Mouse (Mus musculus) CH12.LX (cell line): ENCODE measurements around the gene Actl6a. TPM values are rescaled to one million over a fixed set of nuclear protein-coding genes. Genes with fewer than 3 reads are reported as not detected.

Experiments used
- DNase-seq: peaks from one replicate; pipeline ENCODE4 v3.0.0-alpha.2; 2013; ENCODE audit errors: extremely low read depth
- H3K27ac ChIP-seq: 2 replicates; pipeline ENCODE4 v1.5.1; 2012; ENCODE audit warnings: low read depth, mild to moderate bottlenecking, control low read depth, moderate library complexity; ENCODE audit not compliant: insufficient read depth
- H3K27me3 ChIP-seq: replicated peaks from 2 replicates; pipeline ENCODE3; 2012; ENCODE audit warnings: inconsistent platforms
- H3K36me3 ChIP-seq, 2 experiments: replicated peaks in 1 of 2; 2 replicates each; pipeline versions ENCODE3 to v1.6.1; 2012; ENCODE audit warnings: inconsistent platforms in 1 of 2, low read length in 1 of 2, mild to moderate bottlenecking in 1 of 2, mixed read lengths in 1 of 2, moderate library complexity in 1 of 2; ENCODE audit not compliant: control insufficient read depth in 1 of 2, insufficient read depth in 1 of 2
- H3K4me1 ChIP-seq, 2 experiments: 2 replicates each; pipeline ENCODE4 v1.6.1; 2012; ENCODE audit warnings: inconsistent platforms in 1 of 2, moderate library complexity in 1 of 2; ENCODE audit not compliant: insufficient read depth in 2 of 2, control insufficient read depth in 1 of 2
- H3K4me2 ChIP-seq: 2 replicates; pipeline ENCODE4 v1.6.1; 2012; ENCODE audit warnings: low read depth, mild to moderate bottlenecking, control low read depth; ENCODE audit not compliant: poor library complexity, insufficient read depth, severe bottlenecking
- H3K4me3 ChIP-seq, 3 experiments: fragments of 150-350 bp in 1 of 3; sonication (generic) in 1 of 3; replicated peaks in 1 of 3; 2 replicates each; pipeline versions ENCODE3 to v1.5.1; 2011 to 2012; ENCODE audit warnings: low read depth in 2 of 3, low read length in 2 of 3, mild to moderate bottlenecking in 2 of 3, moderate library complexity in 2 of 3, control low read depth in 1 of 3, improper control_type of control experiment in 1 of 3, inconsistent platforms in 1 of 3, mixed read lengths in 1 of 3; ENCODE audit not compliant: poor library complexity in 1 of 3
- H3K79me2 ChIP-seq: replicated peaks from 2 replicates; pipeline ENCODE4 v1.6.1; 2012; ENCODE audit warnings: mild to moderate bottlenecking, moderate library complexity; ENCODE audit not compliant: control insufficient read depth, poor library complexity, insufficient read depth, severe bottlenecking; ENCODE audit errors: extremely low read depth
- H3K9ac ChIP-seq: 2 replicates; pipeline ENCODE4 v1.6.1; 2012; ENCODE audit warnings: low read depth, mild to moderate bottlenecking, control low read depth, moderate library complexity; ENCODE audit not compliant: insufficient read depth
- H3K9me3 ChIP-seq: replicated peaks from 2 replicates; pipeline ENCODE3; 2012; ENCODE audit warnings: low read length, inconsistent platforms, mixed read lengths
- CHD2 ChIP-seq: IDR thresholded peaks from 2 replicates; pipeline ENCODE4 v1.6.1; 2011; ENCODE audit warnings: low read length, improper control_type of control experiment
- CTCF ChIP-seq, 2 experiments: IDR thresholded peaks in 1 of 2; conservative IDR thresholded peaks in 1 of 2; 2 replicates each; pipeline ENCODE4 v1.5.1; 2011 to 2012; ENCODE audit warnings: low read depth in 2 of 2, low read length in 2 of 2, improper control_type of control experiment in 1 of 2, inconsistent platforms in 1 of 2, mild to moderate bottlenecking in 1 of 2, moderate library complexity in 1 of 2
- E2F4 ChIP-seq: IDR thresholded peaks from 2 replicates; pipeline ENCODE4 v1.6.1; 2011; ENCODE audit warnings: low read depth, low read length, improper control_type of control experiment; ENCODE audit not compliant: insufficient replicate concordance
- ELF1 ChIP-seq: IDR thresholded peaks from 2 replicates; pipeline ENCODE4 v1.6.1; 2014; ENCODE audit warnings: low read depth, mild to moderate bottlenecking, inconsistent platforms, low read length, improper control_type of control experiment
- EP300 ChIP-seq: IDR thresholded peaks from 2 replicates; pipeline ENCODE4 v1.6.1; 2011; ENCODE audit warnings: low read length, improper control_type of control experiment
- ETS1 ChIP-seq: conservative IDR thresholded peaks from 2 replicates; pipeline ENCODE4 v1.6.1; 2012; ENCODE audit warnings: low read depth, mild to moderate bottlenecking, inconsistent platforms, low read length, improper control_type of control experiment, moderate library complexity
- GABPA ChIP-seq: IDR thresholded peaks from 2 replicates; pipeline ENCODE4 v1.6.1; 2012; ENCODE audit warnings: low read depth, low read length, improper control_type of control experiment, inconsistent platforms; ENCODE audit not compliant: insufficient replicate concordance
- HCFC1 ChIP-seq: IDR thresholded peaks from 2 replicates; pipeline ENCODE4 v1.6.1; 2012; ENCODE audit warnings: low read depth, mild to moderate bottlenecking, inconsistent platforms, low read length, improper control_type of control experiment
- IRF4 ChIP-seq: IDR thresholded peaks from 2 replicates; pipeline ENCODE4 v1.6.1; 2014; ENCODE audit warnings: low read depth, mild to moderate bottlenecking, inconsistent platforms, low read length, improper control_type of control experiment
- JUN ChIP-seq: IDR thresholded peaks from 2 replicates; pipeline ENCODE4 v1.6.1; 2011; ENCODE audit warnings: low read depth, mild to moderate bottlenecking, low read length, improper control_type of control experiment, moderate library complexity; ENCODE audit not compliant: insufficient read depth
- JUND ChIP-seq: conservative IDR thresholded peaks from 2 replicates; pipeline ENCODE4 v1.6.1; 2011; ENCODE audit warnings: low read depth, low read length, improper control_type of control experiment
- KAT2A ChIP-seq: IDR thresholded peaks from 2 replicates; pipeline ENCODE4 v1.6.1; 2012; ENCODE audit warnings: low read length, improper control_type of control experiment, inconsistent platforms; ENCODE audit not compliant: insufficient replicate concordance
- MAFK ChIP-seq: IDR thresholded peaks from 2 replicates; pipeline ENCODE4 v1.6.1; 2011; ENCODE audit warnings: low read length, improper control_type of control experiment; ENCODE audit not compliant: insufficient replicate concordance
- MAZ ChIP-seq: IDR thresholded peaks from 2 replicates; pipeline ENCODE4 v1.6.1; 2012; ENCODE audit warnings: low read depth, mild to moderate bottlenecking, inconsistent platforms, low read length, improper control_type of control experiment, moderate library complexity
- MEF2A ChIP-seq: IDR thresholded peaks from 2 replicates; pipeline ENCODE4 v1.6.1; 2014; ENCODE audit warnings: low read depth, mild to moderate bottlenecking, inconsistent platforms, low read length, improper control_type of control experiment, borderline replicate concordance
- MXI1 ChIP-seq: IDR thresholded peaks from 2 replicates; pipeline ENCODE4 v1.6.1; 2011; ENCODE audit warnings: mild to moderate bottlenecking, low read depth, low read length, improper control_type of control experiment
- MYC ChIP-seq: IDR thresholded peaks from 2 replicates; pipeline ENCODE4 v1.6.1; 2011; ENCODE audit warnings: low read depth, mild to moderate bottlenecking, improper control_type of control experiment, low read length
- NRF1 ChIP-seq: IDR thresholded peaks from 2 replicates; pipeline ENCODE4 v1.6.1; 2014; ENCODE audit warnings: low read depth, mild to moderate bottlenecking, inconsistent platforms, low read length, improper control_type of control experiment, moderate library complexity
- POLR2A ChIP-seq: IDR thresholded peaks from 2 replicates; pipeline ENCODE4 v1.6.1; 2011; ENCODE audit warnings: low read depth, mild to moderate bottlenecking, improper control_type of control experiment, low read length
- POLR2AphosphoS2 ChIP-seq: IDR thresholded peaks from 2 replicates; pipeline ENCODE4 v1.6.1; 2011; ENCODE audit warnings: low read depth, low read length, improper control_type of control experiment
- RAD21 ChIP-seq: IDR thresholded peaks from 2 replicates; pipeline ENCODE4 v1.6.1; 2011; ENCODE audit warnings: low read depth, mild to moderate bottlenecking, low read length, improper control_type of control experiment, moderate library complexity
- RCOR1 ChIP-seq: conservative IDR thresholded peaks from 2 replicates; pipeline ENCODE4 v1.6.1; 2012; ENCODE audit warnings: low read depth, mild to moderate bottlenecking, inconsistent platforms, low read length, improper control_type of control experiment
- SIN3A ChIP-seq: IDR thresholded peaks from 2 replicates; pipeline ENCODE4 v1.6.1; 2012; ENCODE audit warnings: low read length, improper control_type of control experiment, inconsistent platforms
- TBP ChIP-seq: conservative IDR thresholded peaks from 2 replicates; pipeline ENCODE4 v1.6.1; 2011; ENCODE audit warnings: low read depth, low read length, improper control_type of control experiment
- TCF12 ChIP-seq: IDR thresholded peaks from 2 replicates; pipeline ENCODE4 v1.6.1; 2014; ENCODE audit warnings: low read depth, mild to moderate bottlenecking, inconsistent platforms, low read length, improper control_type of control experiment
- UBTF ChIP-seq: IDR thresholded peaks from 2 replicates; pipeline ENCODE4 v1.6.1; 2012; ENCODE audit warnings: low read depth, mild to moderate bottlenecking, inconsistent platforms, low read length, improper control_type of control experiment, moderate library complexity
- USF1 ChIP-seq: IDR thresholded peaks from 2 replicates; pipeline ENCODE4 v1.6.1; 2014; ENCODE audit warnings: low read depth, mild to moderate bottlenecking, inconsistent platforms, low read length, improper control_type of control experiment
- ZC3H11A ChIP-seq: IDR thresholded peaks from 2 replicates; pipeline ENCODE4 v1.6.1; 2012; ENCODE audit warnings: low read depth, mild to moderate bottlenecking, inconsistent platforms, low read length, improper control_type of control experiment
- ZMIZ1 ChIP-seq: IDR thresholded peaks from 2 replicates; pipeline ENCODE4 v1.6.1; 2012; ENCODE audit warnings: low read depth, mild to moderate bottlenecking, inconsistent platforms, low read length, improper control_type of control experiment
- dilution Hi-C: fragments of 300-500 bp; cut with MboI; formaldehyde crosslinking; loops from 2 replicates; pipeline ENCODE4 v1.14.3; 2020; ENCODE audit warnings: low sequenced_read_pairs; ENCODE audit not compliant: extremely low pct_unique_long_range_greater_than_20kb, extremely low pct_ligation_motif_present
- in situ Hi-C: fragments of 300-500 bp; cut with MboI; formaldehyde crosslinking; loops from 3 replicates; pipeline ENCODE4 v1.14.3; 2019; ENCODE audit warnings: low sequenced_read_pairs, low pct_ligation_motif_present, low pct_unique_long_range_greater_than_20kb, mixed read lengths
- polyA plus RNA-seq: library from polyadenylated mRNA; unstranded; fragments of >175 nt; gene quantifications from 2 replicates; pipeline ENCODE4 v1.2.1, GENCODE M21; 2012; ENCODE audit warnings: low read depth; ENCODE audit not compliant: insufficient read length
- total RNA-seq, 2 experiments: library from RNA; depleted of rRNA; stranded (reverse); fragments of 300-350 nt in 1 of 2; fragments of >200 nt in 1 of 2; gene quantifications; 2 replicates each; pipeline ENCODE4 v1.2.3; 2012 to 2014

The Actl6a gene
- total and polyA plus RNA-seq, 3 experiments = 80.7 to 132 (median 89.1) TPM

GRCm38 (mm10) chr3:32727861-32728260 is 21.8 kb downstream of the Actl6a start:
- Histone ChIP-seq H3K4me2 (no peak overlapping the region), H3K4me3 (no peak overlapping the region), H3K4me1 (no peaks in the 10 kb centered on the region), H3K9me3 (peaks cover 2% of the 10 kb centered on the region), H3K27me3 (no peaks in the 10 kb centered on the region), H3K79me2 (no peaks in the 10 kb centered on the region), H3K9ac (no peak overlapping the region), H3K36me3 (peaks cover 71 to 90% of the 10 kb centered on the region in 2 experiments), H3K27ac (no peak overlapping the region)
- TF ChIP-seq HCFC1 = no peak
- no peak for TF ChIP-seq ETS1
- TF ChIP-seq MAZ = no peak
- TF ChIP-seq POLR2AphosphoS2 = no peak
- no peak for TF ChIP-seq ZMIZ1
- TF ChIP-seq IRF4 = no peak
- no peak for DNase-seq
- dilution Hi-C loops (no loop called here), in situ Hi-C loops (no loop called here)

GRCm38 (mm10) chr3:32736244-32737171 is 30.4 kb downstream of the Actl6a start, which contains the start of gene Ndufb5:
Ndufb5 (plus strand) TSS chr3:32736990.
- Histone ChIP-seq H3K9ac (peak within 1 kb of the TSS; percentile 91), H3K27ac (peak within 1 kb of the TSS; percentile 80), H3K4me3 (peak within 1 kb of the TSS; percentile 97 to 100 (median 97)), H3K36me3 (peaks cover 19 to 59% of the 10 kb centered on the region in 2 experiments), H3K27me3 (no peaks in the 10 kb centered on the region), H3K4me1 (peaks cover 0 to 26% of the 10 kb centered on the region in 2 experiments; a peak in 3 of 4 replicates), H3K9me3 (no peaks in the 10 kb centered on the region), H3K79me2 (peaks cover 32% of the 10 kb centered on the region), H3K4me2 (peak within 1 kb of the TSS; percentile 92)
- dilution Hi-C loops (no loop called here), in situ Hi-C loops (no loop called here)
- peak; percentile 99 for DNase-seq
- no peak for TF ChIP-seq MAFK
- peak; percentile 36; the same call in 1 of the 2 replicates for TF ChIP-seq MEF2A
- TF ChIP-seq ETS1 = 0 out of 2 replicates have a peak, but pooled peaks have one; percentile 9
- TF ChIP-seq JUND = no peak
- TF ChIP-seq JUN = no peak
- TF ChIP-seq RAD21 = no peak
- TF ChIP-seq MYC = peak; percentile 59
- TF ChIP-seq SIN3A = peak; percentile 93; the same call in 1 of the 2 replicates
- no peak for TF ChIP-seq E2F4
- peak; percentile 68 for TF ChIP-seq RCOR1
- TF ChIP-seq POLR2A = peak; percentile 89
- TF ChIP-seq CHD2 = peak; percentile 46; the same call in 1 of the 2 replicates
- peak; percentile 60; the same call in 1 of the 2 replicates for TF ChIP-seq TBP
- no peak for TF ChIP-seq USF1
- peak; percentile 82 for TF ChIP-seq NRF1
- TF ChIP-seq TCF12 = peak; percentile 67
- no peak for TF ChIP-seq CTCF (conservative IDR thresholded peaks at IDR 0.05 in 1 of 2, IDR thresholded peaks at IDR 0.05 in 1 of 2; ENCODE audit: low read depth in 2 of 2, low read length in 2 of 2)
- TF ChIP-seq EP300 = no peak
- no peak for TF ChIP-seq ZC3H11A
- peak; percentile 76; the same call in 1 of the 2 replicates for TF ChIP-seq MXI1
- TF ChIP-seq POLR2AphosphoS2 = 0 out of 2 replicates have a peak, but pooled peaks have one; percentile 32
- peak; percentile 97; the same call in 1 of the 2 replicates for TF ChIP-seq KAT2A
- TF ChIP-seq ELF1 = peak; percentile 97
- TF ChIP-seq ZMIZ1 = peak; percentile 58; the same call in 1 of the 2 replicates
- TF ChIP-seq GABPA = peak; percentile 25; the same call in 1 of the 2 replicates
- TF ChIP-seq UBTF = no peak
